ENCODE assay signal across 8 mouse cellular contexts in genomic region chr17:35879245-35880057, GRCm38 (mm10). TPM values are rescaled to one million over a fixed set of nuclear protein-coding genes. Genes with fewer than 3 reads are reported as not detected.
DNase-seq lines count a peak whose midpoint lies in the region; ATAC-seq lines count a peak whose summit lies in the region.

TSS of gene Dhx16 (plus strand) at chr17:35879819.

- peak; percentile 97 for DNase-seq in adipocyte (ENCODE audit: low spot score)
- peak; percentile 97 for DNase-seq in embryo, embryonic 10 days (ENCODE audit: low spot score)
- peak; percentile 93 for DNase-seq in gastrocnemius, postnatal 10 days
- peak; percentile 94 to 97 for DNase-seq in left cerebral cortex, postnatal 10 days (ENCODE audit: extremely low spot score in 1 of 2, low spot score in 2 of 2)
- peak; percentile 95 for DNase-seq in right cerebral cortex, postnatal 25 days
- DNase-seq in urinary bladder, postnatal 4 days (ENCODE audit: low spot score in 2 of 2), result peak; percentile 88 to 95

- intact Hi-C loops in left cerebral cortex, postnatal 10 days (cut with DNase I), result no loop called here

- ATAC-seq in inflammation-experienced regulatory T-cells, adult 6 months, result peak; percentile 93
- ATAC-seq in megakaryocyte-erythroid progenitor cell, adult 5-6 weeks (replicated peaks; ENCODE audit: low FRiP score, low TSS enrichment, poor library complexity, severe bottlenecking), result peak; percentile 94

RNA-seq across cellular contexts. Expression of gene Dhx16, which starts in this region (rescaled TPM):
- 10 to 100 TPM; 12.6 to 16.8 TPM for total RNA-seq in gastrocnemius, postnatal 10 days (2021)
- 10 to 100 TPM; 17.4 to 36.1 (median 19.5) TPM for polyA plus RNA-seq in inflammation-experienced regulatory T-cells, adult 6 months (2017; shearing (Covaris generic))
- total RNA-seq in left cerebral cortex, postnatal 10 days (2021), result 10 to 100 TPM; 29.1 to 31.0 TPM
- total RNA-seq in megakaryocyte-erythroid progenitor cell, adult 5-6 weeks (2014; fragmentation: Nextera tagmentation), result 132 and 133 TPM in 2 replicates
- total RNA-seq in megakaryocyte-erythroid progenitor cell, adult 5-6 weeks (2017), result 51.3 and 68.8 TPM in 2 replicates

Comparison
In these comparisons a context has a peak if more than half of its experiments do, and no peak if none do; other contexts are left out.
1. Peak in every context shown above with its lines: DNase-seq and ATAC-seq.